Mouse (Mus musculus): ENCODE measurements around the gene Atp8a2. TPM values are rescaled to one million over a fixed set of nuclear protein-coding genes. Genes with fewer than 3 reads are reported as not detected.
A peak's percentile ranks its signal among the peaks of the same experiment; 100 is the strongest.

Atp8a2 gene
- polyA plus RNA-seq, 1 experiment from 2014 or later, result 51.5 TPM

DNA sequence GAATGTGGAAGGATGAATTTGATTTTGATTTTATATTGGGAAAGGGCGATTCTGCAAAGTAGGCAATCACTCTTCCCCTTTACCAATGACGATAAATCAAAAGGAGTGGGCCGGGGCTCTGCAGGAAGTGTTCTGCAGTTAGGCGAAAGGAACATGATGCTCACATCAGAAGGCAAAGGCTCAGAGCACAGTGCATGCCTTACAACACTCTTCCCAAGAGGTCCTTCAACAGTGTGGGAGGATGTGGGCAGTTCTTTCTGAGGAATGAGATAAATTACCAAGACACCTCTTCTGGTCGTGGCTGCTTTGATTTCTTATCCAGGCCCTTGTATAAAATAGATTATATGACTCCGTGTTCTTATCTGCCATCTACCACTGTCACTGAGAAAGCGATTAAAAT lies 306.9 kb downstream of the Atp8a2 start:
- Histone ChIP-seq H3K9ac (replicated peaks; ENCODE audit: low read depth, low read length) (no peak overlapping the region), H3K27ac (ENCODE audit: low read depth, low read length) (no peak overlapping the region), H3K9me3 (ENCODE audit: control insufficient read depth, low read length) (no peaks in the 10 kb centered on the region), H3K36me3 (ENCODE audit: control insufficient read depth, insufficient read depth, low read length) (no peaks in the 10 kb centered on the region), H3K4me1 (ENCODE audit: control insufficient read depth, insufficient read depth, low read length) (no peaks in the 10 kb centered on the region), H3K4me3 (ENCODE audit: low read depth, low read length) (no peak overlapping the region), H3K4me2 (ENCODE audit: low read depth, low read length) (no peak overlapping the region), H3K27me3 (ENCODE audit: control insufficient read depth, insufficient read depth, low read length) (no peaks in the 10 kb centered on the region)
- WGBS, result 81% methylated on average over 7 of the region's 7 CpGs
- ATAC-seq (ENCODE audit: low read depth), result no peak

DNA sequence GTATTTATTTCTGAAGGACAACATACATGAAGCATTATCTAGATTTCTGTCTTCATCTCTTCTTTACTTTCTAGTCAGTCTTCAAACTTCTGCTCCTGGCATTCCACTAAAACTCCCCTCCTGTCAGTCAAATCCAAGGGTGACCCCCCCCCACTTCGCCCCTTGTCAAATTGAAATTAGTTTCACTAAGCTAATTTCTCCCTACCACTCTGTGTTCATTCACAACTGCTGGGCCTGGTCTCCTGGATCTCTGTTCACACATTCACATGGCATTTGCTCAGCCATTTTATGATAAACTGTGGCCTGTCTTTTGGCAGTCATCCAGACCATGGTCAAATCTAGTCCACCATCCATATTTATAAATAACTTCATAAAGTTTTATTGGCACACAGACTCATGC lies 308.5 kb downstream of the Atp8a2 start:
- Histone ChIP-seq H3K27me3 (ENCODE audit: control insufficient read depth, insufficient read depth, low read length) (no peaks in the 10 kb centered on the region), H3K27ac (ENCODE audit: low read depth, low read length) (no peak overlapping the region), H3K9me3 (ENCODE audit: control insufficient read depth, low read length) (no peaks in the 10 kb centered on the region), H3K4me1 (ENCODE audit: control insufficient read depth, insufficient read depth, low read length) (no peaks in the 10 kb centered on the region), H3K36me3 (ENCODE audit: control insufficient read depth, insufficient read depth, low read length) (no peaks in the 10 kb centered on the region), H3K9ac (replicated peaks; ENCODE audit: low read depth, low read length) (no peak overlapping the region), H3K4me2 (ENCODE audit: low read depth, low read length) (no peak overlapping the region), H3K4me3 (ENCODE audit: low read depth, low read length) (no peak overlapping the region)
- no peak for ATAC-seq (ENCODE audit: low read depth)
- WGBS, result 85% methylated on average over 1 of the region's 1 CpGs

DNA sequence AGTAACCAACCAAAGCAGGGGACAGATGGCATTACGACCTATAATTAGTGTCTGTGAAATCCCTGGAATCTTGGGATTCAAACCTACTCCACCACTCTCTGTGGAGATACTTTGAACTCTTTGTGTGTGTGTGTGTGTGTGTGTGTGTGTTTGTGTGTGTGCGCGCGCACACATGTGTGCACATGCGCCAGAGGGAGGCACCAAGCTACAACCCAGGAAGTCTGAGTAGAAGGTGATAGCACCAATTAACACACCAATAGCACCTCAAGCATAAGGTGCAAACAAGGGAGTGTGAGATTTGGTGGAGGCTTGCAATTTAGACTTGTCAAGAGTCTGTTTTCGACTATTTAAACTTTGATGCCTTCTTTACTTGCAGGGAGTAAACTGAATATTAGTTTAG lies 308.9 kb downstream of the Atp8a2 start:
- no peak for ATAC-seq (ENCODE audit: low read depth)

DNA sequence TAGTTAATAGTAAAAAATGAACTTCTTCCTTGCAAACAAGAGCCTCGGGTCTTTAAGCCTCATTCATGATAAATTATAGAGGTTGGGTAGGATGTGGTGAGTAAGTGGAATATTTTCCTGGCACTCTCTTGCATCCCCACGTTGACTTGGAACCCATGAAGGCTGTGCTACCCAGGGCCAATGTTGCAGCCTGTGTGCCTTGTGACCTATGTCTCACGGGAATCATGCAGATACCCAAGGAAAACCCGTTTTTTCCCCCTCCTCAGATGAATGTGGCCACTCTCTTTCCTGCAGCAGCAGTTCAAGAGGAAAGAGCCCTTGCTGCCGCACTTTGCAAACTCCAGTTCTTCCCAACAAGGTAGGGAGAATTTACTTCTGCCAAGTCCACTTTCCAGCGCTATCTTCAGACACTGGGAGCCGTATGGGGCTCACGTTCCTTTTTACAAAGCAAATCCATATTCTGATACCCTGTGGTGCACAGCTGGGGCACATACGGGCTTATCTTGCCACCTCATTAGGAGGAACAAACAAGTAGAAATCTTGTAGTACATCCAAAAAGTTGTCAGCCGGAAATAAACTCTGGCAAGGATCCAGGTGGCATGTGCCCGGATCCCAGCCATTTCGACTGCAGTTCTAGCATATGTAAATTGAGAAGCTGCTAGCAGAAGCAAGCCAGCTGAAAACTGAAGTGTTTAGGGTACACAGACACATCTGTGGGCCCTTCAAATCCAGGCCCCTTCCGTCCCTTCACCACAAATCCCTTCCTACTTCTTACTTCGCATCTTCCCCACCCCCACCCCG lies 309.7 kb downstream of the Atp8a2 start:
- no peaks in the 10 kb centered on the region for H3K27me3 ChIP-seq (ENCODE audit: control insufficient read depth, insufficient read depth, low read length)
- no peak overlapping the region for H3K4me3 ChIP-seq (ENCODE audit: low read depth, low read length)
- H3K36me3 ChIP-seq (ENCODE audit: control insufficient read depth, insufficient read depth, low read length), result no peaks in the 10 kb centered on the region
- H3K9me3 ChIP-seq (ENCODE audit: control insufficient read depth, low read length), result no peaks in the 10 kb centered on the region
- no peaks in the 10 kb centered on the region for H3K4me1 ChIP-seq (ENCODE audit: control insufficient read depth, insufficient read depth, low read length)
- no peak overlapping the region for H3K27ac ChIP-seq (ENCODE audit: low read depth, low read length)
- no peak overlapping the region for H3K9ac ChIP-seq (replicated peaks; ENCODE audit: low read depth, low read length)
- 56% methylated on average over 15 of the region's 15 CpGs for WGBS
- no peak overlapping the region for H3K4me2 ChIP-seq (ENCODE audit: low read depth, low read length)
- peak; percentile 28; the same call in 1 of the 2 replicates for ATAC-seq (ENCODE audit: low read depth)

More for the DNA sequence above, 308.9 kb downstream of the Atp8a2 start:
- H3K9me3 ChIP-seq (ENCODE audit: control insufficient read depth, low read length), result no peaks in the 10 kb centered on the region
- H3K4me2 ChIP-seq (ENCODE audit: low read depth, low read length), result no peak overlapping the region
- H3K36me3 ChIP-seq (ENCODE audit: control insufficient read depth, insufficient read depth, low read length), result no peaks in the 10 kb centered on the region
- H3K27ac ChIP-seq (ENCODE audit: low read depth, low read length), result no peak overlapping the region
- no peak overlapping the region for H3K9ac ChIP-seq (replicated peaks; ENCODE audit: low read depth, low read length)
- H3K4me1 ChIP-seq (ENCODE audit: control insufficient read depth, insufficient read depth, low read length), result no peaks in the 10 kb centered on the region
- H3K27me3 ChIP-seq (ENCODE audit: control insufficient read depth, insufficient read depth, low read length), result no peaks in the 10 kb centered on the region
- whole genome bisulfite sequencing, result 85% methylated on average over 6 of the region's 6 CpGs
- H3K4me3 ChIP-seq (ENCODE audit: low read depth, low read length), result no peak overlapping the region

DNA sequence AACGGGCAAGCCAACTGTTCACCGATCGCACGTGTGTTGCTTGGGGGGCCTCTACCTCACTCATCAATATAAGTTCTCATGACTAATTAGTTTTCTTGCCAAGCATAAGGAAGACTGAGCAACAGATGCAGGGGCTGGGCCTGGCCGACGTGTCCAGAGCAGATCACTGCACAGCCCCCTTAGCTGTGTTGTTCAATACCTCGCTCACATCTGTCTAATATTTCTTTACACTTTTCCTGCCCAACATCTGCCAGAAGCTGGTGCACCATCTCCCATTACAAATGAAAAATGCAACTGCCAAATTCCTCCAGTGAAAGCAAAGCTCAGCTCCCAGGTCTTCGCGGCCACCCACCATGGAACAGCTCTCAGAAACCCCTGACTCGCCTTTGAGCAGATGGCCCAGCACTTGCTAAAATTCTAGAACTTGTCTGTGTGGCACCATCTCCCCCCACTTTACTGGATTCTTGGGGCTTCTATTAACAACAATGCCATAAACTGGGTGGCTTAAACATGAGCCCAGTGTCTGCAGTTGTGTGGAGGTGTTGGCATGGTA lies 313.4 kb downstream of the Atp8a2 start:
- Histone ChIP-seq H3K4me1 (ENCODE audit: control insufficient read depth, insufficient read depth, low read length) (no peaks in the 10 kb centered on the region), H3K4me2 (ENCODE audit: low read depth, low read length) (no peak overlapping the region), H3K4me3 (ENCODE audit: low read depth, low read length) (no peak overlapping the region), H3K9ac (replicated peaks; ENCODE audit: low read depth, low read length) (no peak overlapping the region), H3K27ac (ENCODE audit: low read depth, low read length) (no peak overlapping the region), H3K9me3 (ENCODE audit: control insufficient read depth, low read length) (no peaks in the 10 kb centered on the region), H3K36me3 (ENCODE audit: control insufficient read depth, insufficient read depth, low read length) (no peaks in the 10 kb centered on the region), H3K27me3 (ENCODE audit: control insufficient read depth, insufficient read depth, low read length) (no peaks in the 10 kb centered on the region)
- 88% methylated on average over 10 of the region's 10 CpGs for WGBS
- no peak for ATAC-seq (ENCODE audit: low read depth)

DNA sequence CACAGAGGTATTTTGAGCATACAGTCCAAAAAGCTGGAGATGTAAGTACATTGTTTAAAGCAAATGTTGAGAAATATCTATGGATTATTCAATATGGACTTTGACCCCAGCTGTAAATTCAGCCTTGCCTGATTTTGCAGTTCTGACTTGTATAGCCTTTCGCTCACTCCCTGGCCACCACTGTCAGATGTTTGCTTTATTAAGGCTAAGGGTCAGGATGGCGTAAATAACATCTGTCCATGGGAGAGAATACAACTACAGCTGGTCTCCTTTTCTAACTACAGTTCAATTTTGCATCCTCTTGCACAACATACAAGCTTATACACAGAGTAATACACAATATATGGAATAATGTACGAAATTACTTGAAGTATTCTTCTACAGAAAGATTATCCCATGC lies 316.1 kb downstream of the Atp8a2 start:
- no peak overlapping the region for H3K4me2 ChIP-seq (ENCODE audit: low read depth, low read length)
- ATAC-seq (ENCODE audit: low read depth), result no peak
- no peaks in the 10 kb centered on the region for H3K9me3 ChIP-seq (ENCODE audit: control insufficient read depth, low read length)
- H3K4me3 ChIP-seq (ENCODE audit: low read depth, low read length), result no peak overlapping the region
- H3K9ac ChIP-seq (replicated peaks; ENCODE audit: low read depth, low read length), result no peak overlapping the region
- no peaks in the 10 kb centered on the region for H3K36me3 ChIP-seq (ENCODE audit: control insufficient read depth, insufficient read depth, low read length)
- H3K27me3 ChIP-seq (ENCODE audit: control insufficient read depth, insufficient read depth, low read length), result no peaks in the 10 kb centered on the region
- H3K27ac ChIP-seq (ENCODE audit: low read depth, low read length), result no peak overlapping the region
- H3K4me1 ChIP-seq (ENCODE audit: control insufficient read depth, insufficient read depth, low read length), result no peaks in the 10 kb centered on the region
- 87% methylated on average over 3 of the region's 3 CpGs for WGBS

DNA sequence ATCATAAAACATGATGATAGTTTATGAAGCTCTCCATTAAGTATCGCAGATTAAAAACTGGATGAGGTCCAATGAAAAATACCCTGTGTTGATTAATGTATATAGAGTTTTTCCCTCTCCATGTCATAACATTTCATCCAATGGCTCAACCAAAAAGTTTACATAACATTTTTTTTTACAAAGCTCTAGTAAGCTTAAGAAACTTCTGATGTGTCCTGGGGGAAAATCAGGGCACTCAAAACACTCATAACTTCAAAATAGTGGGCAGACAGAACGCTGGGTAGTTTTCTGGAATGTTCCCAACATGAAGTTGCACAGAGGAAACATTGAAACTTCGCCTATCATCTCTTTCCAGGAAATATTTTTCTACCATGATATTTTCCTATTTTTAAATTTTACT lies 318.7 kb downstream of the Atp8a2 start:
- WGBS, result 82% methylated on average over 3 of the region's 3 CpGs
- no peak for ATAC-seq (ENCODE audit: low read depth)
- no peak overlapping the region for H3K27ac ChIP-seq (ENCODE audit: low read depth, low read length)

DNA sequence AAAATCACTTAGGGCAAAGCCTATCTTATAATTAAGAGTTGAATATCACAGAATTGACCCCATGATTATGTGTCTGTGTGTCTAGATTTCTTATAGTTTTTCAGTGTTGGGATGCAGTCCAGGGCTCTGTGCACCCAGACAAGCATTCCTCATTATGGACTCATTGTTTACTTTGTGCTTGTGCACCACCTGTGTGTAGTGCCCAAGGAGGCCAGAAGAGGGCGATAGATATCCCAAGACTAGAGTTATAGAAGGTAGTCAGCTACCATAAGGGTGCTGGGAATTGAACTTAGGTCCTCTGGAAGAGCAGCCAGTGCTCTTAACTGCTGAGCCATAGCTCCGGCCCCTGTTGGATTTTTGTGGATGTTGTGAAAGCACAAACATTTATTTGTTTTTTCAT lies 320.5 kb downstream of the Atp8a2 start:
- Histone ChIP-seq H3K9me3 (ENCODE audit: control insufficient read depth, low read length) (no peaks in the 10 kb centered on the region), H3K9ac (replicated peaks; ENCODE audit: low read depth, low read length) (no peak overlapping the region), H3K27me3 (ENCODE audit: control insufficient read depth, insufficient read depth, low read length) (no peaks in the 10 kb centered on the region), H3K4me1 (ENCODE audit: control insufficient read depth, insufficient read depth, low read length) (no peaks in the 10 kb centered on the region), H3K27ac (ENCODE audit: low read depth, low read length) (no peak overlapping the region), H3K4me3 (ENCODE audit: low read depth, low read length) (no peak overlapping the region), H3K4me2 (ENCODE audit: low read depth, low read length) (no peak overlapping the region), H3K36me3 (ENCODE audit: control insufficient read depth, insufficient read depth, low read length) (no peaks in the 10 kb centered on the region)
- WGBS, result 79% methylated on average over 2 of the region's 2 CpGs
- ATAC-seq (ENCODE audit: low read depth), result no peak

More for the DNA sequence above, 318.7 kb downstream of the Atp8a2 start:
- no peak overlapping the region for H3K4me2 ChIP-seq (ENCODE audit: low read depth, low read length)
- H3K36me3 ChIP-seq (ENCODE audit: control insufficient read depth, insufficient read depth, low read length), result no peaks in the 10 kb centered on the region
- no peaks in the 10 kb centered on the region for H3K27me3 ChIP-seq (ENCODE audit: control insufficient read depth, insufficient read depth, low read length)
- no peaks in the 10 kb centered on the region for H3K4me1 ChIP-seq (ENCODE audit: control insufficient read depth, insufficient read depth, low read length)
- no peak overlapping the region for H3K9ac ChIP-seq (replicated peaks; ENCODE audit: low read depth, low read length)
- no peak overlapping the region for H3K4me3 ChIP-seq (ENCODE audit: low read depth, low read length)
- H3K9me3 ChIP-seq (ENCODE audit: control insufficient read depth, low read length), result no peaks in the 10 kb centered on the region

DNA sequence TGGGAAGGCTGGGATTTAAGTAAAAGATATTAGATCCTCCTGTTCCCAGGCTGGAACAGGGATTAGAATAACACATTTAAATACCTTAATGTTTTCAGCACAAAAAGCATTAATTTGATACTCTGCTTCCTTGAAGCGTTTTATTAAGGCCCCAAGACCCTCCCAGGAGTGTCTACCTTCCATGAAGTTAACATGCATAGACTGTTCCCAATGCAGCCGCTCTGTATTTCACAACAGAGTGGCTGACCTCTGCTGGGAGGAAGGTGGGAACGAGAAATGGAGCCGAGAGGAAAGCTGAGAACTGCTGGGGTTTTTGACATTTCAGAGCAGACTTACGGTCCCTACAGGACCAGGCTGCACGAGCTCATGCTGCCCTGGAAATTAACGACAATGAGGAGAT lies 328.6 kb downstream of the Atp8a2 start:
- Histone ChIP-seq H3K9me3 (ENCODE audit: control insufficient read depth, low read length) (0 out of 2 replicates have a peak, but pooled peaks cover 4% of the 10 kb centered on the region), H3K27me3 (ENCODE audit: control insufficient read depth, insufficient read depth, low read length) (no peaks in the 10 kb centered on the region), H3K36me3 (ENCODE audit: control insufficient read depth, insufficient read depth, low read length) (no peaks in the 10 kb centered on the region), H3K4me3 (ENCODE audit: low read depth, low read length) (no peak overlapping the region), H3K9ac (replicated peaks; ENCODE audit: low read depth, low read length) (no peak overlapping the region), H3K4me2 (ENCODE audit: low read depth, low read length) (no peak overlapping the region), H3K27ac (ENCODE audit: low read depth, low read length) (no peak overlapping the region), H3K4me1 (ENCODE audit: control insufficient read depth, insufficient read depth, low read length) (no peaks in the 10 kb centered on the region)
- 68% methylated on average over 7 of the region's 7 CpGs for WGBS
- ATAC-seq (ENCODE audit: low read depth), result no peak; the same call in 1 of the 2 replicates

All from neural tube, embryonic 14.5 days (tissue).